Mouse (Mus musculus): Measurements from ENCODE around the gene Ttn.
A peak's percentile ranks its signal among the peaks of the same experiment; 100 is the strongest.

The Ttn gene

GRCm38 (mm10) chr2:76708512-76708911 is 273.8 kb downstream of the Ttn start:
- DNase-seq (ENCODE audit: low read depth, low spot score), result peak; percentile 60

GRCm38 (mm10) chr2:76705655-76706054 is 276.7 kb downstream of the Ttn start:
- DNase-seq (ENCODE audit: low read depth, low spot score), result no peak

DNA sequence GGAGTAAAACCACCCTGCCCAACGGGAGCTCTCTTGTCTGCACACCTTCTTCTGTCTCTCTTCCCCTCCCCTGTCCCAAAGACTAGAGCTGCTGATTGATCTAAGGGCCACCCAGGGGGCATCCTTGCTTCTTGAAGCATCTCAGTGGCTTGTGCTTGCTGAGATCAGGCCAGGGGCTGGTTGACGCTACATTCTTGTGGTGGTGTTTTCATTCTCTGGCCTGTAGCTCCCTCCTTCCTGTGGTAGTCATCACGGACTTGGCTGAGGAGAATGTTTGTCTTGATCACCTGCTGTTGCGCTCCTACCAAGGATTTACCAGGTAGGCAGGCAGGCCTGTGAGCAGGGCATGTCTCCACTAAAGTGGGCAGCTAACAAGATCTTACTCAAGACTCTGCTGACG is 279.6 kb downstream of the Ttn start:
- DNase-seq (ENCODE audit: low read depth, low spot score), result no peak

- no peak for DNase-seq (ENCODE audit: low read depth, low spot score)
Measured at GRCm38 (mm10) chr2:76702188-76702587, 280.2 kb downstream of the Ttn start.

DNA sequence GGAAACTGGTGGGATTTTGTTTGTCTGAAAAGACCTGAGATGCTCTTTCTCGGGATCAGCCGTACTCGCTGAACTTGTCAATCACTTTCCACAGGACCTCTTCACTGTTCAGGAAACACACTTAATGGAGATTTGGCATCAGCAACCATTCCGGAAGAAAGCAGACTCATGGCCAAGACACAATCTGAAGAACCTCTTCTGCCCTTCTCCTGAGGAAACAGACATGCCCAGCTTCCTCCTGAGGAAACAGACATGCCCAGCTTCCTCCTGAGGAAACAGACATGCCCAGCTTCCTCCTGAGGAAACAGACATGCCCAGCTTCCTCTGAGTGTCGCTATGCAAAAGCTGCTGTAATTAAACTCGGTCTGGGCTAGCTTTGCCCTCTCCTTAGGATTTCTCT is 287.1 kb downstream of the Ttn start:
- DNase-seq (ENCODE audit: low read depth, low spot score), result no peak

DNA sequence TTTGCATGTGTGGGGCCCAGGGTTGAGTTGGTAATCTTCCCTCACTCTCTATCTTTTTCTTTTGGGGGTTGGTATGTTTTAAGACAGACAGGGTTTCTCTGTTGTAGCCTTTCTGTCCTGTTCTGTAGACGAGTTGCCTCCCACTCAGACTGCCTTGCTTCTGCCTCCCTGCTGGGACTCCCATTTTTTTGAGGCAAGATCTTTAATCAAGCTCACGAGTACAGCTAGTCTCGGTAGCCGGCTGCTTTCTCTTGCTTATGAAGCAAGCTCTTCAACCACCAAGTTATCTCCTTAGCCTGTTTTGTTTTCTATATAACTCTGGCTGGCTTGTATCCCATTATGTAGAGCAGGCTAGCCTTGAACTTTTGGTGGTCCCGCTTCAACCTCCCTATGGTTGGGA is 288.6 kb downstream of the Ttn start:
- DNase-seq (ENCODE audit: low read depth, low spot score), result no peak

DNA sequence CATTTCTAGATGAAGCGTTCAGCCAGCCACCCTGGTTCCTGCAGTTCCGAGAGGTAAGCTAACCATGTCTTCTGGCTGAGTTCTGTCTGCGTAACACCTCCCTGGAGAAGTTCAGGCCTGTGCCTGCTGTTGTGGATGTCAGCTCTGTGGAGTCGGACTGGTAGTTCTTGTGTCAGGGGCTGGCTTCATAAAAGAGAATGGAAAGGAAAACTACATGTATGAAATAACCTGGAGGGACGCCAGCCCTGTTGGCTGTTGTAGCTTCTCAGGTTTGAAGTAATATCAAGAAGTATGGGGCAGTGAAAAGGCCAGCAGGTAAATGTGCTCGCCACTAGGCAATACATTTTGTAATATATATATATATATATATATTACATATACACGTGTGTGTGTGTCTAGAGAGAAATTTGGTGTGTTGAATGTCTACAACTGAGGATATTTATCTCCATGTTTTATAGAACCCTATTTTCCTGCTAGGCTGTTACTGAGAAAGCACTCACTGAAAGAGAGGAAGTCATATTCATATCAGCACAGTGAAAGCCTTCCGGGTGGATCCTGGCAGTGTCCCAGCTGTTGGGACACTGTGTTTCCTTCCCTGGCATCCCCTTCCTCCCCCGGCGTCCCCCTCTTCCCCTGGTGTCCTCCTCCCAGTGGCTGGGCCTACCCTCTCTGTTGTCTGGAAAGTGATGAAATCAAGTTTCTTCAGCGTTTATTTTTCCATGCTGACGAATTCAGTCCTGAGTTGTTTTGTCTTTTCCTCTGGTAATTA is 291.7 kb downstream of the Ttn start:
- DNase-seq (ENCODE audit: low read depth, low spot score), result no peak

- peak; percentile 28 for DNase-seq (ENCODE audit: low read depth, low spot score)
Measured at GRCm38 (mm10) chr2:76688162-76688561, 294.2 kb downstream of the Ttn start.

DNA sequence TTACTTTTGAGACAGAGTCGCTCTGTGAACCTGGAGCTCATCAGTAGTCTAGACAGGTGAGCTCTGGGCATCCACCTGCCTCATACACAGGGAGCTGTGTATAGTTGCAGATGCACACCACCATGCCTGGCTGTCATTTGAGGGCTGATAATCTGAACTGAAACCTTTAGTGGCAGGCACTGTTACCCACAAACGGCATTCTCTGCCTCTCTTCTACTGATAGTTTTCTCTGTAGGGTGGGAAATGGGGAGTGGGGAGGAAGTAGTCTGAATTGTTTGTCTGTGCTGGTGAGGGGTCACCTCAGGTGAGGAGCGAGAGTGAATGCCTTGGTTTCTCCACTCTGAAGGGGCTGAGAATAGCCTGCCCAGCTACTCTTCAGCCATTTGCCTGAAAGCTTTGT is 294.7 kb downstream of the Ttn start:
- DNase-seq (ENCODE audit: low read depth, low spot score), result no peak

- no peak for DNase-seq (ENCODE audit: low read depth, low spot score)
Measured at GRCm38 (mm10) chr2:76686986-76687385, 295.4 kb downstream of the Ttn start.

DNA sequence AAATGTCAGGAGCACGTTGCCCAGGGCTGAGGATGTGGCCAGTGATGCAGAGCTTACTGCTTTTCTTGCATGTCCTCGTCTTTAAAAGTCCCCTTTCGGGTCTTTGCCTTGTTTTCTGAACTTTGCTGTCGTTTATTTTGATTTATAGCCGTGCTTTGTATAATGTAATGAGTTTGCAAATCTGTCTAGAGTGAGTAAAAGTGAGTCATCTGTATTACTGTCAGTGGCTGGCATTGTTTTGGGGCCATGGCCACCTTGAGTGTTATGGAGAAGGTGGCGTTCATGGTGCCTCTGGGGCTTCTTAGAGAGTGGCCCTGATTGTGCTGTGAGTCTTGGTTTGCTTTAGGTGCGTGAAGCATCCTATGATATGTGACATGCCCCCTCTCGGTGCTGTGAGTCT is 300.0 kb downstream of the Ttn start:
- no peak for DNase-seq (ENCODE audit: low read depth, low spot score)

GRCm38 (mm10) chr2:76676401-76677226 is 305.7 kb downstream of the Ttn start:
- DNase-seq (ENCODE audit: low read depth, low spot score), result no peak

GRCm38 (mm10) chr2:76675949-76676348 is 306.4 kb downstream of the Ttn start:
- DNase-seq (ENCODE audit: low read depth, low spot score), result no peak

DNA sequence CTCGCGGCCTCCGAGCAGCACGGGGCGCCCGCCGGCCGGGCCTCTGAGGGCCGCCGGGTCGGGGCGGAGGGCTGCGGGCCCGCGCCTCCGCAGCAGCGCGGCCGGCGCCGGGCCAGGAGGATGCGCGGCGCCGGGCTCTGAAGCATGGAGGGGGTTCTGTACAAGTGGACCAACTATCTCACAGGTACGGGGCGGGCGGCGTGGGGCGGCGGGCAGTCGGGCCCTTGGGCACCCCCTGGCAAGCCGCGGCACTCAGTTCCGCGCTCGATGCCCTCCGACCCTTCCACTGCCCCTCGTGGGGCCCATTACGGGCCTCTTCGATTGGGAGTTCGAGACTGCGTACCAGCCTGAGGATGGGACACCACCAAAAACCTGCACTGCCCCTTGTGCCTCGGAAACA is 306.9 kb downstream of the Ttn start:
- DNase-seq (ENCODE audit: low read depth, low spot score), result peak; percentile 46

- DNase-seq (ENCODE audit: low read depth, low spot score), result peak; percentile 87
Measured at GRCm38 (mm10) chr2:76674725-76675427, 307.5 kb downstream of the Ttn start, which contains the start of gene Plekha3. TSS of gene Plekha3 (plus strand) at chr2:76675281.

GRCm38 (mm10) chr2:76673472-76674081 is 308.8 kb downstream of the Ttn start:
- DNase-seq (ENCODE audit: low read depth, low spot score), result peak; percentile 75

DNA sequence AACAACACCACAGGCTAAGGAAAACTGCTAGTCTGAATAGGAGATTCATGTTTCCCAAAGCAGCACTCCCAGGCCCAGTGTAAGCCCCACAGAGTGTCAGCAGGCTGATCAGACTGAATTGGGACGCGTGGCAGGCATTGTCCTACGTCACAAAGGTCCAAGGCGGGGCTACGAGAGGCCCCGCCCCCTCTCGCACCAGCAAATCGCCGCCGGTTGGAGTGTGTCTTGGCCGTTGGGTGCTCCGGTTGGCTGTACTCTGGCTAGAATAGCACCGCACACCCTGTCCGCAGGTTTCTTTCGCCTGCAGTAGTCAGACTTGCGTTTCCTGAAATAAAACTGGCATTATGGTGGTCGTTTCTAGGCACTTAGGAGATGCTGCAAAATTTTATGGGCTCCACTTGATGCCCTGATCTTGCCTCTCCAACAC is 309.4 kb downstream of the Ttn start, which contains the start of gene Fkbp7:
Fkbp7 (minus strand) TSS at position 151 of the 427 bp plus-strand sequence.
- peak; percentile 96 for DNase-seq (ENCODE audit: low read depth, low spot score)

DNA sequence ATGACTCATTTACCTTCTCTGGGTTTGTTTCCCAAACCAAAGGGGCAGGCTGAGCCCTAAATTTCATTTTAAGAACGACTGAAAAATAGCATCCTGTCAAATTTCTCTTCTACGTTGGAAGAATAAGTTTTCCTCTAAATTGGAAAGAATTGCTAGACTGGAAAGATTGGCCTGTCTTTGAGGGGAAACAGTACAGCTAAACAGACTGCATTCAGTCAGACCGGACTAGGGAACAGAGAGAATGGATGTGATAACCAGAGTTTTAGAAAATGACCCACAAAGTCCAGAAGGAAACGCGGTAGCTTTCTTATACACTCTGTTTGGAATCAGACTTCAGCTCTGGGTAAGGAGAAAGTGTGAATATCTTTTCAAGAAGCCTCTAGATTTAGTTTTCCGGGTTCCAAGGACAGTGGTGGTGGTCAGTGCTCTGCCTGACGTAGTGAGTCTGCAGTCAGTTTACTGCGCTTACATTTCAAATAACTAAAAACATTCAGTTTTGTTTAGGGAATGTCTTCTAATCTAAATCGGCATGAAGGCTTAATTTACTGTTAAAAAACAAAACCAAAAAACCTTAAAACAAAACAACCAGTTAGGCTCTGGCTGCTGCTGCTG is 310.1 kb downstream of the Ttn start:
- DNase-seq (ENCODE audit: low read depth, low spot score), result no peak

DNA sequence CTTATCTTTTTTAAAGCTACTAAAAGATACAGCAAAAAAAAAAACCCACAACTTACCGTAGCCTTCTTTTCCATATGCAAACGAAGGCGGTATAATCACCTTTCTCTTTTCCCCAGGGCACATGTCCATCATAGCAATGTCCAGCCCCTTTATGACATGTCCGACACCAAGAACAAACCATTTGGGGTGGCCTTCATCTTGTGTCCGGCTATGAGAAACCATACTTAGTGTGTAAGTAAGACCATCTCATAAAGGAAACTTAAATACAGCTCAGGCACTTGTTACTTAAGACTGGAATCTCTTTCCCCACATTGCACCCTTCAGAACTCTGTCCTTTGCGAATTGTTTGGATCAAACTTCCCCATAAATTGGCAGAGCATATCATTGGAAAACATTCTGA is 310.7 kb downstream of the Ttn start:
- no peak for DNase-seq (ENCODE audit: low read depth, low spot score)

- DNase-seq (ENCODE audit: low read depth, low spot score), result no peak
Measured at GRCm38 (mm10) chr2:76667200-76667599, 315.1 kb downstream of the Ttn start.

GRCm38 (mm10) chr2:76665531-76665930 is 316.8 kb downstream of the Ttn start:
- DNase-seq (ENCODE audit: low read depth, low spot score), result no peak

Measured in ZHBTc4 (cell line).